Mouse (Mus musculus): ENCODE measurements around the gene Tada2a. TPM values are rescaled to one million over a fixed set of nuclear protein-coding genes. Genes with fewer than 3 reads are reported as not detected.

The Tada2a gene
- total and polyA plus RNA-seq, 2 experiments from 2014 or later: 20.3 to 25.9 TPM

GRCm38 (mm10) chr11:84072904-84073651 is 56.3 kb downstream of the Tada2a start:
- H3K27me3 ChIP-seq (ENCODE audit: insufficient read depth, low read length): 0 out of 2 replicates have a peak, but pooled peaks cover 2% of the 10 kb centered on the region
- H3K9me3 ChIP-seq (ENCODE audit: low read length): no peaks in the 10 kb centered on the region
- WGBS: 54% methylated on average over 9 of the region's 9 CpGs
- ATAC-seq (ENCODE audit: low FRiP score) (no peak), DNase-seq (ENCODE audit: low spot score) (no peak)
- no peak overlapping the region for H3K9ac ChIP-seq (replicated peaks; ENCODE audit: low read length, poor library complexity, severe bottlenecking)
- no peak overlapping the region for H3K27ac ChIP-seq (ENCODE audit: low read depth, low read length)
- 0 out of 2 replicates have a peak, but pooled peaks cover 3% of the 10 kb centered on the region for H3K4me1 ChIP-seq (ENCODE audit: insufficient read depth, low read length)
- peaks cover under 1% of the 10 kb centered on the region; the same call in 1 of the 2 replicates for H3K36me3 ChIP-seq (ENCODE audit: insufficient read depth, low read length)
- H3K4me3 ChIP-seq (ENCODE audit: low read depth, low read length): no peak overlapping the region
- H3K4me2 ChIP-seq (ENCODE audit: low read depth, low read length, poor library complexity, severe bottlenecking): no peak overlapping the region
- TF ChIP-seq CTCF (IDR thresholded peaks at IDR 0.05): no peak

DNA sequence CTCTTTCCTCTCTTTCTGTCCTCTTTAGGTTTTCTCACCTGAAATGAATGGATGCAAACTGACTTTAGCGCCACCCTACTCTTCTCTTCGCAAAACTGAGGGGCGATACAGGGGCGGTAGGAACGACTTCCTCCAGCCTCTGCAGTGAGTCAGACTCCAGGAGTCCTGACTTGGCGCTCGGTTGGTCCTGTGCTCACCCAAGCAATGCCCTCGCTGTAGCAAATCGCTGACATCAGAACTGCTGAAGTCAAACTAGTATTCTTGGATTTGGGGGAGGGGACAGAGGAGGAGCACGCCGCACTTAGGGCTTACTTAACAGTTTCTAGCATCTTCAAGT is 60.4 kb downstream of the Tada2a start, which contains the start of gene Dusp14:
Gene Dusp14, minus strand, starts transcription at position 228 of the 337 bp plus-strand sequence.
- H3K4me2 ChIP-seq (ENCODE audit: low read depth, low read length, poor library complexity, severe bottlenecking): peak within 1 kb of the TSS; percentile 94
- H3K27ac ChIP-seq (ENCODE audit: low read depth, low read length): no peak within 1 kb of the TSS
- no peak for DNase-seq (ENCODE audit: low spot score)
- WGBS: 15% methylated on average over 11 of the region's 11 CpGs
- H3K9me3 ChIP-seq (ENCODE audit: low read length): no peaks in the 10 kb centered on the region
- H3K9ac ChIP-seq (replicated peaks; ENCODE audit: low read length, poor library complexity, severe bottlenecking): peak within 1 kb of the TSS; percentile 47
- H3K4me1 ChIP-seq (ENCODE audit: insufficient read depth, low read length): 0 out of 2 replicates have a peak, but pooled peaks cover 3% of the 10 kb centered on the region
- H3K36me3 ChIP-seq (ENCODE audit: insufficient read depth, low read length): no peaks in the 10 kb centered on the region
- H3K27me3 ChIP-seq (ENCODE audit: insufficient read depth, low read length): peaks cover 8% of the 10 kb centered on the region; the same call in 1 of the 2 replicates
- H3K4me3 ChIP-seq (ENCODE audit: low read depth, low read length): peak within 1 kb of the TSS; percentile 65
- no peak for TF ChIP-seq CTCF (IDR thresholded peaks at IDR 0.05)
- ATAC-seq (ENCODE audit: low FRiP score): no peak

GRCm38 (mm10) chr11:84068191-84069033 is 61.0 kb downstream of the Tada2a start:
- DNase-seq (ENCODE audit: low spot score) (peak; percentile 66), ATAC-seq (ENCODE audit: low FRiP score) (0 out of 2 replicates have a peak, but pooled peaks have one; percentile 49)
- peaks cover 8% of the 10 kb centered on the region; the same call in 1 of the 2 replicates for H3K27me3 ChIP-seq (ENCODE audit: insufficient read depth, low read length)
- 2% methylated on average over 47 of the region's 63 CpGs for WGBS
- no peak for TF ChIP-seq CTCF (IDR thresholded peaks at IDR 0.05)
- H3K4me1 ChIP-seq (ENCODE audit: insufficient read depth, low read length): 0 out of 2 replicates have a peak, but pooled peaks cover 2% of the 10 kb centered on the region
- H3K9ac ChIP-seq (replicated peaks; ENCODE audit: low read length, poor library complexity, severe bottlenecking): peak overlapping the region; percentile 47
- H3K4me2 ChIP-seq (ENCODE audit: low read depth, low read length, poor library complexity, severe bottlenecking): peak overlapping the region; percentile 94
- H3K9me3 ChIP-seq (ENCODE audit: low read length): no peaks in the 10 kb centered on the region
- H3K27ac ChIP-seq (ENCODE audit: low read depth, low read length): no peak overlapping the region
- no peaks in the 10 kb centered on the region for H3K36me3 ChIP-seq (ENCODE audit: insufficient read depth, low read length)
- H3K4me3 ChIP-seq (ENCODE audit: low read depth, low read length): peak overlapping the region; percentile 65

DNA sequence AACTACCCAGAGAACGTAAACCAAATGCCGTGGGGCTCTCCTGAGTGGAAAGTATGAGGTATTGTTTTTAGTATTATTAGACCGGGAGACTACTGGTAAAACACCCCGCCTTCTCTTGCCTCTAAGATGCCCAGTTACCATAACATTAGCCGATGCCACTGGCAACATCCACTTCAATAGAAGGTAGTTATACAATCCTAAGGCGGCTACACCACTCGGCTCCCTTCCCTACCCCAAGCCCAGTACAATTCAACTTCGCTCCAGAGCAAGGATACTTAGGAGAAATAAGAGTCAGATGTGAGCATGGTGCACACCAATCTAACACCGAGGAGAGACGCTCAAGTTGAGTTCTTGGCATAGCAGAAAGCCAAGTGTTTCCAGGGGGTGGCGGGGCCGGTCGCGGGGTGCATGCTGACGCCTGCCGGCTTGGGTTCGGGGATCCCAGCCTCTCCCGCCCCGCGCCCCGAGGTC is 61.6 kb downstream of the Tada2a start:
- peak overlapping the region; percentile 94 for H3K4me2 ChIP-seq (ENCODE audit: low read depth, low read length, poor library complexity, severe bottlenecking)
- H3K36me3 ChIP-seq (ENCODE audit: insufficient read depth, low read length): no peaks in the 10 kb centered on the region
- H3K9me3 ChIP-seq (ENCODE audit: low read length): no peaks in the 10 kb centered on the region
- no peak for ATAC-seq (ENCODE audit: low FRiP score)
- no peaks in the 10 kb centered on the region for H3K4me1 ChIP-seq (ENCODE audit: insufficient read depth, low read length)
- peak overlapping the region; percentile 65 for H3K4me3 ChIP-seq (ENCODE audit: low read depth, low read length)
- under 1% methylated on average over 21 of the region's 21 CpGs for WGBS
- peak overlapping the region; percentile 47 for H3K9ac ChIP-seq (replicated peaks; ENCODE audit: low read length, poor library complexity, severe bottlenecking)
- H3K27ac ChIP-seq (ENCODE audit: low read depth, low read length): no peak overlapping the region
- H3K27me3 ChIP-seq (ENCODE audit: insufficient read depth, low read length): peaks cover 8% of the 10 kb centered on the region; the same call in 1 of the 2 replicates
- no peak for TF ChIP-seq CTCF (IDR thresholded peaks at IDR 0.05)
- DNase-seq (ENCODE audit: low spot score): peak; percentile 28

DNA sequence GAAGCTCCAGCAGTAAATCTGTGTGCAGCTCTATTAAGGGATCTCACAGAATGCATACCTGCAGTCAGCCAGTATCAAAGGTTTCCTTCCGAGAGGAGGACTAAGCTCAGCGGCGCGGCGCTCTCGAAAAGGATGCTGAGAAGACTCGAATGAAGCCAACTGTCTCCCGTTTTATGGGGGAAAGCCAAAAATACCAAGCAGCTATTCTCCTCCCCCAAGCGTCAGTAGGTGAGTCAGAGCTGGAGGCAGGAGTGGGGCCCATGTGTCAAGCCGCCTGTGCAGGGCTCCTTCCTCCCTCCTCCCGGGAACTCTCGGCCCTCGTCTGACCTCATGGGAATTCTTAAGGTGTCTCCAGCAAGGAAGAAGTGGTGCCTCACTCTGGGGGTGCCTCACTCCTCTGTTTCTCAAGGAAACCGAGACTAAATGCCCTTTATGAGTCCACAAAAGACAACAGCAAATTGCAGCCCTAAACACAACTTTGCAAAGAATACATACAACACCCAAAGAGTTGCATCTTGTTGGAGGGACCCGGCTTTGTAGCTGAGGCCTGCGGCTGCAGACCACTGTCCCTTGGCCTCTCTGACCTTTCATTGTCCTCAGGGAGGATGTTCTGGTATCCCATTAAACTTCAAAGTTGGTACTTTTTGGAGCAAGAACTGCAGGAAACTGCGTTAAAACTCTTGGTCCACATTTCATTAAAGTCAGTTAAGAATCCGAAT is 62.3 kb downstream of the Tada2a start:
- no peaks in the 10 kb centered on the region for H3K36me3 ChIP-seq (ENCODE audit: insufficient read depth, low read length)
- H3K9ac ChIP-seq (replicated peaks; ENCODE audit: low read length, poor library complexity, severe bottlenecking): no peak overlapping the region
- no peaks in the 10 kb centered on the region for H3K9me3 ChIP-seq (ENCODE audit: low read length)
- 7% methylated on average over 18 of the region's 18 CpGs for WGBS
- DNase-seq (ENCODE audit: low spot score) (no peak), ATAC-seq (ENCODE audit: low FRiP score) (no peak)
- H3K4me2 ChIP-seq (ENCODE audit: low read depth, low read length, poor library complexity, severe bottlenecking): peak overlapping the region; percentile 94
- no peaks in the 10 kb centered on the region for H3K4me1 ChIP-seq (ENCODE audit: insufficient read depth, low read length)
- no peak overlapping the region for H3K27ac ChIP-seq (ENCODE audit: low read depth, low read length)
- no peak for TF ChIP-seq CTCF (IDR thresholded peaks at IDR 0.05)
- peak overlapping the region; percentile 65 for H3K4me3 ChIP-seq (ENCODE audit: low read depth, low read length)
- H3K27me3 ChIP-seq (ENCODE audit: insufficient read depth, low read length): peaks cover 8% of the 10 kb centered on the region; the same call in 1 of the 2 replicates
